Mouse (Mus musculus) midbrain, postnatal 0 days (tissue): ENCODE measurements around the gene Olfr1132. TPM values are rescaled to one million over a fixed set of nuclear protein-coding genes. Genes with fewer than 3 reads are reported as not detected.
"Not testable (repeated sequence)": the region's sequence is repeated elsewhere in the genome, so short reads cannot be mapped to it uniquely, and the experiment has no call there.

Experiments
- ATAC-seq: fragments of 200-750 bp; cut with Nextera tagmentation; 2 replicates; pipeline ENCODE4 v1.8.0; 2017; ENCODE audit warnings: moderate number of reproducible peaks, mild to moderate bottlenecking, moderate TSS enrichment, moderate library complexity; ENCODE audit not compliant: low FRiP score
- DNase-seq: peaks from one replicate; pipeline ENCODE4 v3.0.0-alpha.2; 2015; ENCODE audit warnings: low spot score
- H3K27ac ChIP-seq: fragments of 300-500 bp; sonication (generic); 2 replicates; pipeline ENCODE4 v1.5.1; 2014; ENCODE audit warnings: low read depth, mild to moderate bottlenecking, low read length, mixed read lengths
- H3K27me3 ChIP-seq: fragments of 300-500 bp; sonication (generic); 2 replicates; pipeline ENCODE4 v1.6.1; 2014; ENCODE audit warnings: low read length, control low read depth, mixed read lengths; ENCODE audit not compliant: insufficient read depth
- H3K36me3 ChIP-seq: fragments of 300-500 bp; sonication (generic); 2 replicates; pipeline ENCODE4 v1.6.1; 2014; ENCODE audit warnings: low read length, control low read depth, mixed read lengths; ENCODE audit not compliant: insufficient read depth
- H3K4me1 ChIP-seq: fragments of 300-500 bp; sonication (generic); 2 replicates; pipeline ENCODE4 v1.6.1; 2014; ENCODE audit warnings: mild to moderate bottlenecking, control low read depth, antibody characterized with exemption, low read length, mixed read lengths; ENCODE audit not compliant: insufficient read depth
- H3K4me2 ChIP-seq: fragments of 300-500 bp; sonication (generic); 2 replicates; pipeline ENCODE4 v1.6.1; 2014; ENCODE audit warnings: low read depth, mild to moderate bottlenecking, low read length, mixed read lengths; ENCODE audit not compliant: poor library complexity, severe bottlenecking
- H3K4me3 ChIP-seq: fragments of 300-500 bp; sonication (generic); 2 replicates; pipeline ENCODE4 v1.5.1; 2014; ENCODE audit warnings: low read depth, mild to moderate bottlenecking, low read length, moderate library complexity
- H3K9ac ChIP-seq: fragments of 300-500 bp; sonication (generic); replicated peaks from 2 replicates; pipeline ENCODE4 v1.6.1; 2014; ENCODE audit warnings: mild to moderate bottlenecking, low read length, moderate library complexity, mixed read lengths; ENCODE audit not compliant: poor library complexity, severe bottlenecking
- H3K9me3 ChIP-seq: fragments of 300-500 bp; sonication (generic); 2 replicates; pipeline ENCODE4 v1.6.1; 2016; ENCODE audit warnings: low read length, control low read depth
- CTCF ChIP-seq: IDR thresholded peaks from 2 replicates; pipeline ENCODE4 v1.5.1; 2016; ENCODE audit warnings: antibody characterized with exemption, mild to moderate bottlenecking
- WGBS: fragments of 180-500 bp; shearing (Covaris S2); extraction: QIAGEN DNeasy Blood & Tissue Kit; methylation state at CpG from one replicate; pipeline ENCODE4 v1.1.7; 2014; 5-methylcytosine and 5-hydroxymethylcytosine counted together
- polyA plus RNA-seq: library from polyadenylated mRNA; unstranded; fragments of >200 nt; fragmentation: Nextera tagmentation; extraction: Ambion mirVana; gene quantifications from 2 replicates; pipeline ENCODE4 v1.2.1, GENCODE M21; 2015
- total RNA-seq: library from RNA; depleted of rRNA; stranded (reverse); fragments of >200 nt; gene quantifications from 2 replicates; pipeline ENCODE4 v1.2.3, GENCODE M21; 2014; rRNA removed

Olfr1132 gene
- total RNA-seq (not detected in 2 replicates), polyA plus RNA-seq (not detected in 2 replicates)

GRCm38 (mm10) chr2:87637435-87637834 is at the start of gene Olfr1132:
Olfr1132 (minus strand) TSS chr2:87637535.
- no peak for DNase-seq
- no peak within 1 kb of the TSS for H3K9ac ChIP-seq
- H3K4me2 ChIP-seq: no peak within 1 kb of the TSS
- no peak within 1 kb of the TSS for H3K4me3 ChIP-seq
- H3K27ac ChIP-seq: no peak within 1 kb of the TSS
- no peaks in the 10 kb centered on the region for H3K9me3 ChIP-seq
- no peaks in the 10 kb centered on the region for H3K36me3 ChIP-seq
- TF ChIP-seq CTCF: no peak
- H3K4me1 ChIP-seq: no peaks in the 10 kb centered on the region
- no peaks in the 10 kb centered on the region for H3K27me3 ChIP-seq
- ATAC-seq: no peak

- H3K27ac ChIP-seq: no peak within 1 kb of the TSS
- WGBS: 14% methylated on average over 1 of the region's 1 CpGs
- ATAC-seq (no peak), DNase-seq (no peak)
- no peaks in the 10 kb centered on the region for H3K27me3 ChIP-seq
- no peaks in the 10 kb centered on the region for H3K9me3 ChIP-seq
- no peaks in the 10 kb centered on the region for H3K36me3 ChIP-seq
- H3K4me3 ChIP-seq: no peak within 1 kb of the TSS
- H3K9ac ChIP-seq: no peak within 1 kb of the TSS
- no peaks in the 10 kb centered on the region for H3K4me1 ChIP-seq
- TF ChIP-seq CTCF: no peak
- no peak within 1 kb of the TSS for H3K4me2 ChIP-seq
These were observed 36.2 kb upstream of the Olfr1132 start, which contains the start of gene Olfr1135 for GRCm38 (mm10) chr2:87673564-87673963. Olfr1135 (minus strand) TSS chr2:87673664.

GRCm38 (mm10) chr2:87658360-87658759 is 21.0 kb upstream of the Olfr1132 start, which contains the start of gene Olfr1134:
Olfr1134 (minus strand) TSS chr2:87658460.
- no peak within 1 kb of the TSS for H3K9ac ChIP-seq
- H3K36me3 ChIP-seq: no peaks in the 10 kb centered on the region
- H3K4me2 ChIP-seq: no peak within 1 kb of the TSS
- H3K9me3 ChIP-seq: no peaks in the 10 kb centered on the region
- no peaks in the 10 kb centered on the region for H3K27me3 ChIP-seq
- no peaks in the 10 kb centered on the region for H3K4me1 ChIP-seq
- no peak within 1 kb of the TSS for H3K27ac ChIP-seq
- no peak within 1 kb of the TSS for H3K4me3 ChIP-seq
- TF ChIP-seq CTCF: no peak
- no peak for ATAC-seq
- no peak for DNase-seq
- WGBS: 73% methylated on average over 2 of the region's 2 CpGs

- no peaks in the 10 kb centered on the region for H3K9me3 ChIP-seq
- no peak within 1 kb of the TSS for H3K4me2 ChIP-seq
- no peak within 1 kb of the TSS for H3K27ac ChIP-seq
- no peaks in the 10 kb centered on the region for H3K36me3 ChIP-seq
- H3K27me3 ChIP-seq: no peaks in the 10 kb centered on the region
- ATAC-seq (no peak), DNase-seq (no peak)
- H3K4me3 ChIP-seq: no peak within 1 kb of the TSS
- H3K4me1 ChIP-seq: no peaks in the 10 kb centered on the region
- no peak for TF ChIP-seq CTCF
- no peak within 1 kb of the TSS for H3K9ac ChIP-seq
These were observed 9.9 kb upstream of the Olfr1132 start, which contains the start of gene Olfr1133 for GRCm38 (mm10) chr2:87647274-87647673. Olfr1133 (minus strand) TSS chr2:87647374.

- Histone ChIP-seq H3K4me2 (no peak overlapping the region), H3K9me3 (no peaks in the 10 kb centered on the region), H3K4me3 (no peak overlapping the region), H3K4me1 (no peaks in the 10 kb centered on the region), H3K27me3 (no peaks in the 10 kb centered on the region), H3K27ac (no peak overlapping the region), H3K36me3 (no peaks in the 10 kb centered on the region), H3K9ac (no peak overlapping the region)
- no peak for DNase-seq
- TF ChIP-seq CTCF: no peak
- no peak for ATAC-seq
These were observed 5.1 kb upstream of the Olfr1132 start for GRCm38 (mm10) chr2:87642441-87642840.

- ATAC-seq (no peak), DNase-seq (no peak)
- Histone ChIP-seq H3K4me2 (no peak within 1 kb of the TSS), H3K4me3 (no peak within 1 kb of the TSS), H3K9me3 (no peaks in the 10 kb centered on the region), H3K36me3 (no peaks in the 10 kb centered on the region), H3K4me1 (no peaks in the 10 kb centered on the region), H3K9ac (no peak within 1 kb of the TSS), H3K27ac (no peak within 1 kb of the TSS), H3K27me3 (no peaks in the 10 kb centered on the region)
- WGBS: 69% methylated on average over 3 of the region's 3 CpGs
- no peak for TF ChIP-seq CTCF
These were observed 10.5 kb downstream of the Olfr1132 start, which contains the start of gene Olfr1131 for GRCm38 (mm10) chr2:87626804-87627203. Olfr1131 (plus strand) TSS chr2:87627104.

GRCm38 (mm10) chr2:87605912-87606311 is 31.4 kb downstream of the Olfr1132 start, which contains the start of gene Olfr1130:
Olfr1130 (plus strand) TSS chr2:87606212.
- H3K4me3 ChIP-seq, H3K4me1 ChIP-seq: not testable (repeated sequence)

More at GRCm38 (mm10) chr2:87605912-87606311, 31.4 kb downstream of the Olfr1132 start, which contains the start of gene Olfr1130:
- not testable (repeated sequence) for H3K27ac ChIP-seq, ATAC-seq, H3K27me3 ChIP-seq, DNase-seq, H3K36me3 ChIP-seq, H3K9me3 ChIP-seq, H3K9ac ChIP-seq, H3K4me2 ChIP-seq
